Mouse (Mus musculus) heart, embryonic 15.5 days (tissue): ENCODE data around the gene Sfn. TPM values are rescaled to one million over a fixed set of nuclear protein-coding genes. Genes with fewer than 3 reads are reported as not detected.

ENCODE experiments used
- ATAC-seq: fragments of 200-750 bp; cut with Nextera tagmentation; replicated peaks from 2 replicates; pipeline ENCODE4 v1.8.0; 2017; ENCODE audit warnings: low read depth, moderate TSS enrichment; ENCODE audit not compliant: insufficient number of reproducible peaks, insufficient read depth, low FRiP score
- H3K27ac ChIP-seq: fragments of 300-500 bp; sonication (generic); 2 replicates; pipeline ENCODE4 v1.5.1; 2015; ENCODE audit warnings: mild to moderate bottlenecking, inconsistent platforms
- H3K27me3 ChIP-seq: fragments of 300-500 bp; sonication (generic); 2 replicates; pipeline ENCODE4 v1.6.1; 2015; ENCODE audit warnings: inconsistent platforms
- H3K36me3 ChIP-seq: fragments of 300-500 bp; sonication (generic); 2 replicates; pipeline ENCODE4 v1.6.1; 2015; ENCODE audit warnings: mild to moderate bottlenecking, inconsistent platforms
- H3K4me1 ChIP-seq: fragments of 300-500 bp; sonication (generic); replicated peaks from 2 replicates; pipeline ENCODE4 v1.6.1; 2015; ENCODE audit warnings: inconsistent platforms
- H3K4me2 ChIP-seq: fragments of 300-500 bp; sonication (generic); 2 replicates; pipeline ENCODE4 v1.6.1; 2015; ENCODE audit warnings: inconsistent platforms, mild to moderate bottlenecking, moderate library complexity
- H3K4me3 ChIP-seq: fragments of 300-500 bp; sonication (generic); 2 replicates; pipeline ENCODE4 v1.5.1; 2015; ENCODE audit warnings: mild to moderate bottlenecking, inconsistent platforms
- H3K9ac ChIP-seq: fragments of 300-500 bp; sonication (generic); 2 replicates; pipeline ENCODE4 v1.6.1; 2015; ENCODE audit warnings: mild to moderate bottlenecking, inconsistent platforms
- H3K9me3 ChIP-seq: fragments of 300-500 bp; sonication (generic); replicated peaks from 2 replicates; pipeline ENCODE4 v1.6.1; 2016; ENCODE audit warnings: inconsistent platforms
- WGBS: fragments of 180-500 bp; shearing (Covaris S2); methylation state at CpG from one replicate; pipeline ENCODE4 v1.1.7; 2015; ENCODE audit warnings: mixed read lengths; 5-methylcytosine and 5-hydroxymethylcytosine counted together
- polyA plus RNA-seq: library from polyadenylated mRNA; unstranded; fragments of >200 nt; fragmentation: Nextera tagmentation; extraction: Ambion mirVana; gene quantifications from 2 replicates; pipeline ENCODE4 v1.2.1, GENCODE M21; 2015

Sfn gene
- polyA plus RNA-seq, 1 experiment from 2014 or later: 3.0 TPM

GRCm38 (mm10) chr4:133577983-133578382 is 24.0 kb downstream of the Sfn start:
- Histone ChIP-seq H3K4me2 (no peak overlapping the region), H3K4me1 (peaks cover 12% of the 10 kb centered on the region), H3K36me3 (peaks cover 21% of the 10 kb centered on the region), H3K27ac (no peak overlapping the region), H3K4me3 (no peak overlapping the region), H3K27me3 (no peaks in the 10 kb centered on the region), H3K9me3 (no peaks in the 10 kb centered on the region), H3K9ac (no peak overlapping the region)
- 78% methylated on average over 12 of the region's 12 CpGs for WGBS
- ATAC-seq: no peak

- Histone ChIP-seq H3K4me3 (peak overlapping the region; percentile 97), H3K27ac (0 out of 2 replicates have a peak overlapping the region, but pooled peaks have one; percentile 21), H3K4me2 (peak overlapping the region; percentile 97), H3K4me1 (peaks cover 12% of the 10 kb centered on the region), H3K27me3 (no peaks in the 10 kb centered on the region), H3K36me3 (peaks cover 13% of the 10 kb centered on the region; the same call in 1 of the 2 replicates), H3K9ac (peak overlapping the region; percentile 88), H3K9me3 (no peaks in the 10 kb centered on the region)
- ATAC-seq: peak; percentile 40; the same call in 1 of the 2 replicates
- WGBS: 0% methylated on average over 41 of the region's 41 CpGs
Measured at GRCm38 (mm10) chr4:133574843-133575202, 27.1 kb downstream of the Sfn start.

DNA sequence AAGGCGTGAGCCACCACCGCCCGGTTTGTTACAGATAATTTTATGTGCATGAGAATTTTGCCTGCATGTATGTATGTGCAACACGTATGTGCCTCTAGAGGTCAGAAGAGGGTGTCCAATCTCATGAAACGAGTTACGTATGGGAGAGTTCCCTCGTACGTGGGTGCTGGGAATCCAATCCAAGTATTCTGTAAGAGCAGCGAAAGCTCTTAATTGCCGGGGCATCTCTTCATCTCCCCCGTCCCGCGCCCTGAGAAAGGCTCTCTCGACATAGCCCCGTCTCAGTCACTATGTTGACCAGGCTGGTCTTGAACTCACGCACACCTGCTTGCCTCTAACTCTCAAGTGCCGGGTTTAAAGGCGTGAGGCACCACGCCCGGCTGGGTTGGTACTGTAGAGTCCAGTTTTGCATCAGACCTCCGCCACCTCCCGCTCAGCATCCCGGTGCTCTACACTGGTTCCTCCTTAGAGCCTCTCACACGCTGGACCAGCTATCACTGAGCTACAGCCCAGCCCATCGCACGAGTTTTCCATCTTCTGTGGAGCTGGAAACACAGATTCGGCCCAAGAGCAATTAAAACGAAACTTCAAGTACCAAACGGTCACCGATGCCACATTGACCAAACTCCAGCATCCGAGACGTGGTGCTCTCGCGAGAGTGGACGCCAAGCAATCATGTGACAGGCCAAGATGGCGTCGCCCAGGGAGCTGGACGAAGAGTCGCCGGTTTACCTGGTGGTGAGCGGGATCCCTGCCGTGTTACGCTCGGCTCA is 27.7 kb downstream of the Sfn start, which contains the start of gene Gpatch3:
TSS of gene Gpatch3 (plus strand) at position 676 of the 773 bp plus-strand sequence.
- ATAC-seq: peak; percentile 84
- peaks cover 12% of the 10 kb centered on the region for H3K4me1 ChIP-seq
- H3K27ac ChIP-seq: peak within 1 kb of the TSS; percentile 76
- peaks cover 10% of the 10 kb centered on the region; the same call in 1 of the 2 replicates for H3K36me3 ChIP-seq
- 6% methylated on average over 44 of the region's 44 CpGs for WGBS
- peak within 1 kb of the TSS; percentile 97 for H3K4me3 ChIP-seq
- no peaks in the 10 kb centered on the region for H3K27me3 ChIP-seq
- no peaks in the 10 kb centered on the region for H3K9me3 ChIP-seq
- peak within 1 kb of the TSS; percentile 97 for H3K4me2 ChIP-seq
- H3K9ac ChIP-seq: peak within 1 kb of the TSS; percentile 88

- Histone ChIP-seq H3K4me3 (no peak overlapping the region), H3K4me1 (peaks cover 6% of the 10 kb centered on the region), H3K27ac (no peak overlapping the region), H3K36me3 (no peaks in the 10 kb centered on the region), H3K4me2 (no peak overlapping the region), H3K9me3 (no peaks in the 10 kb centered on the region), H3K9ac (no peak overlapping the region), H3K27me3 (no peaks in the 10 kb centered on the region)
- 42% methylated on average over 10 of the region's 10 CpGs for WGBS
- no peak for ATAC-seq
Measured at GRCm38 (mm10) chr4:133570066-133570466, 31.9 kb downstream of the Sfn start.

DNA sequence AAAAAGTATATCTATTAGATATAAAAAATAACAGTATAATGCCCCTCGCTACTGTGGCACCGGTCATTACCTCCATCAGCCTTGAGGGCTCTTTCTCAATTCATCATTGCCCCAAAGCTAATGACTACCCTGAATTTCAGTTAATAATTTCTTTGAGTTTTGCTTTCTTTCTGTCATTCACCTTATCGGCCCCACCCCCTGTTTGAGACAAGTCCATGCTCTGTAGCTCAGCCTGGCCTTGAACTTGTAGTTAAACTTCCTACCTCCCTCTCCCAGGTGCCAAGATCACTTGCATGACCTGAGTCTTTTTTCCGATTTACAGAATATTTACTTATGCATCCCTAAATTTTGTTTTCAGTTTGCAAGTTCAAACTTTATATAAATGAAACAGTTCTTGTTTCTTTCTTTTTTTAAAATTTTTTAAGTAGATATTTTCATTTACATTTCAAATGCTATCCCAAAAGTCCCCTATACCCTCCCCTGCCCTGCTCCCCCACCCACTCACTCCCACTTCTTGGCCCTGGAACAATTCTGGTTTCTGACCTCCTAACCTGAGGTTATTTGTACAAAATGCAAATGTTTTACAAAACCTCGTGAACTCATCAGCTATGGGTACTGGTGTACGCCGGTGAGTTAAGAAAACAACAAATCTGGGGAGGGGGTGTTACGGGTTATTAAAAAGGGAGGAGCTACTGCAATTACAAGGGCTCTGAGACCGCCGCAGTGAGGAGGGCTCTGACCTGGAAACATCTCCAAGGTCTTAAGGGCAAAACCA is 32.5 kb downstream of the Sfn start:
- Histone ChIP-seq H3K4me3 (no peak overlapping the region), H3K27ac (no peak overlapping the region), H3K27me3 (no peaks in the 10 kb centered on the region), H3K4me1 (peaks cover 5% of the 10 kb centered on the region; the same call in 1 of the 2 replicates), H3K9ac (no peak overlapping the region), H3K36me3 (no peaks in the 10 kb centered on the region), H3K4me2 (no peak overlapping the region), H3K9me3 (no peaks in the 10 kb centered on the region)
- no peak for ATAC-seq
- WGBS: 76% methylated on average over 10 of the region's 10 CpGs

- no peak for ATAC-seq
- H3K27me3 ChIP-seq: no peaks in the 10 kb centered on the region
- H3K36me3 ChIP-seq: no peaks in the 10 kb centered on the region
- H3K9ac ChIP-seq: no peak overlapping the region
- no peaks in the 10 kb centered on the region for H3K9me3 ChIP-seq
- H3K4me1 ChIP-seq: no peaks in the 10 kb centered on the region
- 28% methylated on average over 8 of the region's 8 CpGs for WGBS
- H3K4me3 ChIP-seq: no peak overlapping the region
- H3K27ac ChIP-seq: no peak overlapping the region
- no peak overlapping the region for H3K4me2 ChIP-seq
Measured at GRCm38 (mm10) chr4:133567251-133567650, 34.7 kb downstream of the Sfn start.

GRCm38 (mm10) chr4:133563123-133563571 is 38.8 kb downstream of the Sfn start:
- H3K36me3 ChIP-seq: no peaks in the 10 kb centered on the region
- no peak; the same call in 1 of the 2 replicates for ATAC-seq
- H3K27me3 ChIP-seq: no peaks in the 10 kb centered on the region
- H3K27ac ChIP-seq: peak overlapping the region; percentile 73
- H3K9me3 ChIP-seq: no peaks in the 10 kb centered on the region
- H3K9ac ChIP-seq: no peak overlapping the region
- no peaks in the 10 kb centered on the region for H3K4me1 ChIP-seq
- no peak overlapping the region for H3K4me3 ChIP-seq
- 64% methylated on average over 11 of the region's 11 CpGs for WGBS
- no peak overlapping the region for H3K4me2 ChIP-seq

GRCm38 (mm10) chr4:133561622-133562021 is 40.3 kb downstream of the Sfn start:
- no peaks in the 10 kb centered on the region for H3K27me3 ChIP-seq
- ATAC-seq: no peak

DNA sequence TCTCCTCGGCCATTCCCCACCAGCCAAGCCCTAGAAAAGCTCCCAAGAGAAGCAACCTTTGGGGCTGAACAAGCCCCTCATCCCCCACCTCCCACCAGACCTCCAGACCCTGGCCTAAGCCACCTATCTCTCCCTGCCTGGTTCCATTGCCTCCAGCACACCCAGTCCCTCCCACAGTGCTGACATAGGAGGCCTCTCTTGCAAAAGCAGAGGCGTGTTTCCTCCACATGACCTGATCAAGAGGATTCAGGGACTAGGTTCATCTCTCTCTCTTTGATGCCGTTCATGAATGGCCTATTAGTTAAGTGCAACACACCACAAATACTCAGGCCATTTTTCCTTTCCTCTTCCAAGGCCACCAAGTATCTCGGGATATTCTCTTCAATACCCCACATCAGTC is 42.1 kb downstream of the Sfn start:
- 64% methylated on average over 4 of the region's 4 CpGs for WGBS
- H3K4me1 ChIP-seq: no peaks in the 10 kb centered on the region
- H3K9ac ChIP-seq: no peak overlapping the region
- no peak overlapping the region for H3K27ac ChIP-seq
- no peak overlapping the region for H3K4me3 ChIP-seq
- no peaks in the 10 kb centered on the region for H3K9me3 ChIP-seq
- no peak for ATAC-seq
- H3K36me3 ChIP-seq: no peaks in the 10 kb centered on the region
- no peaks in the 10 kb centered on the region for H3K27me3 ChIP-seq
- no peak overlapping the region for H3K4me2 ChIP-seq

More at GRCm38 (mm10) chr4:133561622-133562021, 40.3 kb downstream of the Sfn start:
- Histone ChIP-seq H3K4me3 (no peak overlapping the region), H3K4me2 (no peak overlapping the region), H3K9ac (no peak overlapping the region), H3K4me1 (no peaks in the 10 kb centered on the region), H3K27ac (no peak overlapping the region), H3K9me3 (no peaks in the 10 kb centered on the region), H3K36me3 (no peaks in the 10 kb centered on the region)
- 73% methylated on average over 4 of the region's 4 CpGs for WGBS

DNA sequence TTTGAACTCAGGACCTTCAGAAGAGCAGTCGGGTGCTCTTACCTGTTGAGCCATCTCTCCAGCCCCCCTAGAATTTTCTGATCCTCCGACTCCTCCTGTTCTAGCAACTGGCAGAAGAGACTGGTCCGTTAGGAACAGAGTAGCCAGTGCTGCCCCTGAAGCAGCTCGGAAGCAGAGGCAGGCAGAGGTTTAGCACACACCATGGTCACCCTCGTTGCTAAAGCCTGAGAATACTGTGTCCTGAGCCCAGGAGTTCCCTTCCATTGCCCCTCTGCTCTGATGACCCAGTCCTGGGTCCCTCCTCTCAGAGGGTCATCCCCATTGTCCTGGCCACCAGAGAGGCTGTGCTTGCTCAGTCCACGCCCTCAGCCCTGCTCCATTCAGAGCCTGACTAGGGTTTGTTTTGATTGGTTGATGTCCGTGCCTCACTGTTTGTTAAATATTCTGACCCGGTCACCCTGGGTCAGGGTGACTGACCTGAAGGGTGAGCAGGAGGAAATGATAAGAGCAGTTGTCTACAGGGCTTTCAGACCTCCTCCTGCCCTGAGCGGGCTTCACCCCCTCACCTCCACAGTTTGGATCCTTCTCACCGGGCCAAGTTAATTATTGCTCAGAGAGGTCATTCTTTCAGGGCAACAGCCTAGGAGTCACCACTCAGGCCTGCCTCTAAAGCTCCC is 44.8 kb downstream of the Sfn start:
- Histone ChIP-seq H3K4me1 (peaks cover 13% of the 10 kb centered on the region), H3K4me3 (no peak overlapping the region), H3K9ac (no peak overlapping the region), H3K27me3 (no peaks in the 10 kb centered on the region), H3K9me3 (no peaks in the 10 kb centered on the region), H3K36me3 (no peaks in the 10 kb centered on the region), H3K27ac (no peak overlapping the region), H3K4me2 (no peak overlapping the region)
- WGBS: 47% methylated on average over 10 of the region's 10 CpGs
- ATAC-seq: no peak
